Mouse (Mus musculus) heart, adult 18-20 months (tissue): ENCODE results near the gene Tuba1a. TPM values are rescaled to one million over a fixed set of nuclear protein-coding genes. Genes with fewer than 3 reads are reported as not detected.
"Not testable (repeated sequence)": the region's sequence is repeated elsewhere in the genome, so short reads cannot be mapped to it uniquely, and the experiment has no call there.

Experiments used
- DNase-seq, 2 experiments: peaks; one replicate each; pipeline ENCODE4 v3.0.0; 2021 to 2022; ENCODE audit warnings: mixed read lengths in 1 of 2
- total RNA-seq, 2 experiments: library from RNA; stranded (reverse); gene quantifications; 2 replicates each; pipeline ENCODE4 v1.2.3; 2021

Tuba1a gene
- total RNA-seq, 2 experiments from 2014 or later, result 63.6 to 78.8 TPM

DNA sequence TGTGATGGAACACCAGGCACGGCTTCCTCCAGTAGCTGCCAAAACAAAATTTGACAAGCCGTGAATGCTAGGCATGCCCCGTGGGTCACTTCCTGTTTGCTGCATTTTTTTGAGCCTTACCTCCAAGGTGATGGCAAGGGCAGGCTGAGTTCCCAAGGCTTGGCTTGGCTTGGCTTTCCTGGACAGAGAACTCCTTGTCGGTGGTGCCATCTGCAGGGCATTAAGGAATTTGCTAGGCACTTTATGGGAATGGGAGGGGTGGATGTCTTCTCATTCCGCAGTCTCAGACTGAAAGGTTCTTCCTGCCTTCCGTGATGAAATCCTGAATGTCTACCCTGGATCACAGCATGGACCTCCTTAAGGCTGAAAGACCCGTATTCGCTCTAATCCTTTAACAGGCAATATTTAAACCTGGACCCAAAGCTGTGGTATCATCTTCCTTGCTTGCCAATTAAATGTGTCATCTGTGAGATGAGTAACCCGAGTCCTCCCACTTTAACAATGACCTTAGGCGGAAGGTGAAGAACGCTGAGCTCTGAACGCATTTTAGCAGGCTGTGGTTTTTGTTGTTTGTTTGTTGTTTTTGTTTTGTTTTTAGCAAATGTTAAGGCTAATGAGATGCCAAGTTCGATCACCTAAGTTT lies 24.8 kb downstream of the Tuba1a start:
- peak; percentile 81 to 84 for DNase-seq

DNA sequence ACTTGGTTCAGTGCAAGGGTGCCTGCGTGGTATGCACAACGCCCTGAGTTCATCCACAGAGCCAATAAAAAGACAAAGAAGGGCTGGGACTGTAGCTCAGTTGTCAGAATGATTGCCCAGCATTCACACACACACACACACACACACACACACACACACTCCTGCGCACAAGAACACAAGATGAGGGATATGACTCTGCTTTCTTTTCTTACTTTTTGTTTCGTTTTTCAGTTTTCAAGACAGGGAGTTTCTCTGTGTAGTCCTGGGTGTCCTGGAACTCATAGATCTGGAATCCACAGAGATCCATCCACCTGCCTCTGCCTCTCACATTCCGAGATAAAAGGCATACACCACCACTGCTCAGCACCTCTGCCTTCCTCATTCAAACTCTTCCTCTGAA lies 25.9 kb downstream of the Tuba1a start:
- DNase-seq, result no peak

DNA sequence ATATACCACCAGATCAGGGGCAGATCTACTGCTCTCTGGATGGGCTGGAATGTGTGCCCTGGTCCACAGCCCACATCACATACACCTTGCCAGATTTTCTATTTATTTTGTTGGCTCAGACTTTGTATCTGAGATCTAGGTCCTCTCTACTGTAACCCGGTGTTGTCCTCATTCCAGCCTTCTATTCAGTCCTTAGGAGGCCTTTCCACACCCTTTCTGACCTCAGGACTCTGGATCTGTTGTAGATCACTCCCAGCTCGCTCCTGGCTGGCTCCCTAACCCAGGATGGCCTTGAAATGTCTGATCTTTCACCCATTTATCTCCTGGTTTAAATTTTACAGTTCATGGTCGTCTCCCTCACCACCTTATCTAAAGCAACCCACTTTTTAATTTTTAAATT lies 28.8 kb downstream of the Tuba1a start:
- DNase-seq, result no peak

DNA sequence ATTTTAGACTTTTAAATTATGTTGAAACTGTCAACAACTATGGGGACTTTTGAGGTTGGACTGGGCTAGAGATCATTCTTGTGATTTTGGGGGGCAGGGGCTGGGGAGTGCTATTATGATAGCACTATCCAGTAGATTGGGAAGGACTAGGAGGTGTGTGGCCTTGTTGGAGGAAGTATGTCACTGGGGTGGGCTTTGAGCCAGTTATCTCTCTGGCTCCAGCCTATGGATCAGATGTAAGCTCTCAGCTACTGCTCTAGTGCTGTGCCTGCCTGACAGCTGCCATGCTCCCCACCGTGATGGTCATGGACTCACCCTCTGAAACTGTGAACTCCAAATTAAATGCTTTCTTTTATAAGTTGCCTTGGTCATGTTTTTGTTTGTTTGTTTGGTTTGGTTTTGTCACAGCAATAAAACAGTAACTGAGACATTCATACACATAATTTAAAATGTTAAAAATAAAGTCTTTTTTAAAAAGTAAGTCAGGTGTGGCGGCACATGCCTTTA lies 30.4 kb downstream of the Tuba1a start:
- DNase-seq, result no peak

DNA sequence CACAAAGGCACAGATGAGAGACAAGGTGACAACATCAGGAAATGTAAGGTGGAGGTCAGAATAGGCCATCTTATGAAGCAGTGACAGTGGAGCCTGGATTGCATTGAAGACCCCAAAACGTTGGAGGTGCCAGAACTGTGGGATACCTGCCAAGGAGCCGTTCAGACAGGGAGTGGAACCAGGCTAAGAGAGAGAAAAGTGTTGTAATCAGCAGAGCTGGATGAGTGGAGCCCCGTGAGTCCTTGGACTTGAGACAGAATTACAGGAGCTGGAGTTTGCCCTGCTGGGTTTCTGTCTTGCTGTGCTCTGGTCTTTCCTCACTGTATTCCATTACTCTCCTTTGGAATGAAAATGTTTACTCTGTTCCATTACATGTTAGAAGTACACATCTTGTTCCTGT lies 30.9 kb downstream of the Tuba1a start:
- no peak for DNase-seq

DNA sequence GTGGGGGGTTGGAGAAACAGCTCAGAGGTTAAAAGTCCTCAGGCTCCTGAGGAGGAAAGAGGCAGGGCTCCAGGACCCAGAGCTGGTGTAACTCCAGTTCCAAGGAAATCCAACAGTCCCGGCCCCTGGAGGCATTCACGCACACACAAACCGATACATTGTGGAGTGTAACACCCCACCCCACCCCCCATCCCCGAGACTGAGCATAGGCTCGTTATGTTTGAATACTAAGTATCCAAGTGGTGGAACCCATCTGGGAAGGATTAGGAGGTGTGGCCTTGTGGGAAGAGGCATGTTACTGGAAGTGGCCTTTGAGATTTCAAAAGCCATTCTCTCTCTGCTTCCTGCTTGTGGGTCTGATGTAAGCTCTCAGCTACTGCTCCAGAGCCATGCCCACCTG lies 32.0 kb downstream of the Tuba1a start:
- no peak for DNase-seq

DNA sequence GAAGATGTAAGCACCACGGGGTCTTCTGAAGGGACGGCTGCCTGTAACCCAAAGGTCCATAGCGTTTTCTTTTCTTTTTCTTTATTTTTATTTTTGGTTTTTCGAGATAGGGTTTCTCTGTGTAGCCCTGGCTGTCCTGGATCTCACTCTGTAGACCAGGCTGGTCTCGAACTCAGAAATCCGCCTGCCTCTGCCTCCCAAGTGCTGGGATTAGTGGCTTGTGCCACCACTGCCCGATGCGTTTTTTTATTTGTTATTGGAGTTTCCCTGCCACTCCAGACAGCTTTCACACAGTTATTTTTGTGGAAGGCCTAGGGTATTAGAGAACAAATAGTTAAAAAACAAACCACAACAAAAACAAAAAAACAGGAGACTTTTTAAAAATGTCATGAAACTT lies 35.0 kb downstream of the Tuba1a start:
- DNase-seq, result not testable (repeated sequence)

DNA sequence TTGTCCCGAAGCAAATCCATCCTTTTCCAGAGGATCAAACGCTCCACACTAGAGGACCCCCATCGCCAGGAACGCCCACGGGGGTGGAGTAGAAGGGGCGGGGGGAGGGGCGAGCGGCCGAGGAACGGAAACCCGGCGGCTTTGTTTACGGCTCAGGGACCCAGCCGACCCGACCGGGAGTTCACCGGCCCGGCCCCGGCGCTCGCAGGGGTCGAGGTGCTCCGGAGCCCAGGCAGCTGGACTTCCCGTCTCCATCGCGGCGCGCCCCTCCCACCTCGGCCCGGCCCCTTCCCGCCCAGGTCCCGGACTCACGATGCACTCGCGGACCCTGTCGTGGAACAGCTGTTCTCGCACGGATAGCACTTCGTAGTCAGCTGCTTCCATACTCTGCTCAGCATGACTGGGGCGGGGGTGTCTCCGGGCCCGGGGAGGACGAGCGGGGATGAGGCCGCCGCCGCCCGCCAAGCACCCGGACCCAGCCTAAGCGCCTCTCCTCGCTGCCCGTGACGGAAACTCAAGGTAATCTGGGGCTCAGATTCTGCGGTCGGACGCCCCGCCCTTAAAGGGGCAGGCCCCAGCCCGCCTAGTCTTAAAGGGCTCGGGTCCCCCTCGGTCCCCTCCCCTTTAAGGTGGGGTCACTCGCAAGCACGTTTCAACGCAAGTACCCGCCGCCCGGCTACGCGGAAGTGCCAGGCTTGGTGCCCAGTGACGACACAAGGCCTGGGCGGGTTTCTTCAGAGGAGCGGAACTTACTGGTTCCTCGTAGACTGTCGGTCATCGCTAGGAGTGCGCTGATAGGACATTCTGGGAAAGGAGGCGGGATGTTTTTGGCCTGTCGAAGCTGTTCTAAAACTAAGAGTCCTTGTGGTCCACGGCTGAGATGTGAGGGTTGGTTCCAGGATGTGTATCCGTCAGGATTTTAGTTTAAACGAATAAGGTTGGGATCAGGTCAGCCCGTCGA lies 35.7 kb downstream of the Tuba1a start, which contains the start of gene Lmbr1l:
TSS of gene Lmbr1l (minus strand) at position 694 of the 961 bp plus-strand sequence.
- peak; percentile 99 to 100 for DNase-seq

DNA sequence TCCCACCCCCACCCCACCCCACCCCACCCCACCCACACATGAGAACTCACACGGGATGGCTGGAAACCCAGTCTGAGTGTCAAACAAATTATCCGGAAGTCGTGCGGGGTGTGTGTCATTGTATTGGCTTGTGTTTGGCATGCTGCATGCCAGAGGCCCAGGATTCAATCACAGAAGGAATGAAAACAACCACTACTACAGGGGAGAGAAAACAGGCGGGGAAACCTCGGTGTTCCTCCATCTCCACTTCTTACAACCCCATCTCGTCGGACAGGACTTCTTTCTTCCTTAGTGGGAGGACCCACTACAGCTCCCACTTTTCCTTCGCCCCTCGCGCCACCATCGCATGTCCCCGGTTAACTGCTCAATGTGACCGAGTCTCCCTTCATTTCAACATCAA lies 36.4 kb downstream of the Tuba1a start:
- DNase-seq, result peak in 1 of 2 experiments; percentile 39

DNA sequence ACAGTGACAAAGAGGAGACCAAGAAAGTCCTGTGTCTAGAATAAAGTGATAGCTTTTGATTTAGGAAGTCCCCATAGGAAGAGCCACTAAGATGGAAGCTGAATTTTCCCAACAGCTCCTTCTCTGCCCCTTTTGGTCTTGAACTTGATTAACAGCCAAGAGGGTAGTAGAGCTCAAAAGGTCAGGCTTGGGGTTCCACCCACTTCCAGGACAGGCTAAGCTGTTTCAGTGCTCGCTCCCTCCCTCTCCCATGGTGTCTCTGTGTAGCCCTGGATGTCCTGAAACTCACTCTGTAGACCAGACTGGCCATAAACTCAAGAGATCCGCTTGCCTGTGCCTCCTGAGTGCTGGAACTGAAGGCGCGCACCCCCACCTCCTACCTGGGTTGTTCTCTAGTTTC lies 37.5 kb downstream of the Tuba1a start:
- no peak for DNase-seq

DNA sequence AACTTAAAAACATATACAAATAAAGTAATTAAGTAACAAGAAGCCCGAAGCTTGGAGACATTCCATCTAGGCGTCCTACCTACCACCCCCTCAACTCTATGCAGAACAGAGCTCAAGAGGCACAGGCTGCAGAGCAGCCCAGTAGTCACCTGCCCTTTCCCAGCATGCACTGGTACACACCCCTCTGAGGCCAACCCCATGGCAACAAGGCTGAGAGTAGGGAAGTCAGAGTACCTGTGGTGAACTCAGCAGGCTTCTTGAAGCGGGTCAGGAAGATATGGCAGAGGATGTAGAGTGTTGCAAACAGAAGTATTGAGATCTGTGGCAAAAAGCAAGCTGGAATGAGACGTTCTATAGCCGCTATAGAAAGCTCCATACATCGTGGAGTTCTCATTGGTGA lies 38.6 kb downstream of the Tuba1a start:
- no peak for DNase-seq

DNA sequence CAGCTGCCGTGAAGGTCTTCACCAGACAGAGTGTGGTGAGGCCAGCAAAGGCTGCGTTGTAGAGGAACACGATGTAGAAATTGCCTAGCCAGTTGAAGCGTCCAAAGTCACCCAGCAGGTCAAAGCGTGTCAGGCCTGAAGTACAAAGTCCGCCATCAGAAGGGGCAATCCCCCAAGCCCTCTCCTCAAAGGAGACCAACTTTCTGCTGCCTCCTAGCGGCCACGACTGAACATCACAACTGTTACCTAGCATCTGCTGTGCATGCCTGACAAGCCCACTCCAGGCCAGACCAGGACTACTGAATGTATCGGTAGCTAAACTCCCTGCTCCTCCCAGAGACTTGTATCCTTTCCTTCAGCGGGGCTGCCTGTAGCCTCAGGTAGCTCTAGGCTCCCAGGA lies 48.8 kb downstream of the Tuba1a start:
- peak in 1 of 2 experiments; percentile 57 for DNase-seq

DNA sequence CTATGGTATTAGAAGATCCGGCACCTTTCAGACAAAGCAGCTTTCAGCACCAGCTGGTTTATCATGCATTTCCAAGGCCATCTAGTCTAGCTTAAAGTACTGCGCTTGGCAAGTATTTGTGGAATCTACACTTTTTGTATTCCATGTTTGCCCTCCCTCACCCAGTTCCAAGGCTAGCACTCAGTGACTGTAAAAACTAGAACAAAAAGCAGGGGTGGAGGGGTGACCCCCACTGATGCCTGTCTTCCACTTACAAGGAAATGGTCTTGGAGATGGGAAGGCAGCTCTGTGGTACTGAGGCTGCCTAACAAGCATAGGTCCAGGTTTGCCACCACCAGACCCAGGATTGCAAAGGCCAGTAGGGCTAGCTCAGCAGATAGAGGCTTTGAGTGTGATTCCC lies 50.9 kb downstream of the Tuba1a start:
- DNase-seq, result no peak

DNA sequence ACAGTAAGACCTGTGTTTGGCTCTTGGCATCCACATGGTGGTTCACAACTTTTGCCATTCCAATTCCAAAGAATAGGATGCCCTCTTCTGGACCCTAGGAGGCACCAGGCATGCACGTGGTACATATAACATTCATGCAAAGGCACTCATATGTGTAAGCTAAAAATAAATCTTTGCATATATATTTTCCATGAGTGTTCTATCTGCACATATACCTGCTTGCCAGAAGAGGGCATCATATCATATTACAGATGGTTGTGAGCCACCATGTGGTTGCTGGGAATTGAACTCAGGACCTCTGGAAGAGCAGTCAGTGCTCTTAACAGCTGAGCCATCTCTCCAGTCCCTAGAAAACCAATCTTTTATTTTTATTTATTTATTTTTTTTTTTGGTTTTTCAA lies 52.0 kb downstream of the Tuba1a start:
- no peak for DNase-seq

Other genes with a start within 250 kb of the Tuba1a start
- under 1 TPM; 0.67 to 0.72 TPM for gene Ccdc65, start 245.5 kb downstream of the Tuba1a start, total RNA-seq
- 1 to 10 TPM; 7.9 to 8.5 TPM for gene Fkbp11, start 225.5 kb downstream of the Tuba1a start, total RNA-seq
- 10 to 100 TPM; 17.8 to 21.5 TPM for gene Arf3, start 190.5 kb downstream of the Tuba1a start, total RNA-seq
- under 1 TPM; 0.10 to 0.20 TPM for gene Wnt10b, start 175.6 kb downstream of the Tuba1a start, total RNA-seq
- gene Wnt1, start 163.8 kb downstream of the Tuba1a start, total RNA-seq, result not detected
- gene Ddn, start 144.2 kb downstream of the Tuba1a start, total RNA-seq, result under 1 TPM; 0.64 to 0.79 TPM
- 100 to 1,000 TPM; 107 to 125 TPM for gene Prkag1, start 122.2 kb downstream of the Tuba1a start, total RNA-seq
- gene Kmt2d, start 82.5 kb downstream of the Tuba1a start, total RNA-seq, result 10 to 100 TPM; 47.0 to 58.4 TPM
- 1 to 10 TPM; 1.5 to 2.2 TPM for gene Rhebl1, start 59.2 kb downstream of the Tuba1a start, total RNA-seq
- 1 to 10 TPM in 1 of 2 experiments, under 1 TPM in 1; 0.87 to 1.8 TPM for gene Dhh, start 55.2 kb downstream of the Tuba1a start, total RNA-seq
- 1 to 10 TPM; 7.4 to 9.8 TPM for gene Lmbr1l, start 35.5 kb downstream of the Tuba1a start, total RNA-seq
- gene Tuba1b, start 19.1 kb downstream of the Tuba1a start, total RNA-seq, result 100 to 1,000 TPM; 138 to 153 TPM
- gene Gm49450, start 152 bp downstream of the Tuba1a start, total RNA-seq, result not detected
- 10 to 100 TPM; 31.8 to 41.4 TPM for gene Tuba1c, start 76.2 kb upstream of the Tuba1a start, total RNA-seq
- gene Prph, start 101.5 kb upstream of the Tuba1a start, total RNA-seq, result under 1 TPM in 1 of 2 experiments, not detected in 1; 0.15 TPM
- under 1 TPM in 1 of 2 experiments, not detected in 1; 0.28 TPM for gene Troap, start 120.9 kb upstream of the Tuba1a start, total RNA-seq
- gene C1ql4, start 134.1 kb upstream of the Tuba1a start, total RNA-seq, result not detected
- gene Dnajc22, start 139.5 kb upstream of the Tuba1a start, total RNA-seq, result 1 to 10 TPM in 1 of 2 experiments, under 1 TPM in 1; 0.37 to 1.2 TPM
- 1 to 10 TPM; 7.1 to 7.7 TPM for gene Spats2, start 172.2 kb upstream of the Tuba1a start, total RNA-seq